Mouse (Mus musculus): ENCODE data around the gene Tmem37.
"Not testable (repeated sequence)": the region's sequence is repeated elsewhere in the genome, so short reads cannot be mapped to it uniquely, and the experiment has no call there.

Tmem37 gene

DNA sequence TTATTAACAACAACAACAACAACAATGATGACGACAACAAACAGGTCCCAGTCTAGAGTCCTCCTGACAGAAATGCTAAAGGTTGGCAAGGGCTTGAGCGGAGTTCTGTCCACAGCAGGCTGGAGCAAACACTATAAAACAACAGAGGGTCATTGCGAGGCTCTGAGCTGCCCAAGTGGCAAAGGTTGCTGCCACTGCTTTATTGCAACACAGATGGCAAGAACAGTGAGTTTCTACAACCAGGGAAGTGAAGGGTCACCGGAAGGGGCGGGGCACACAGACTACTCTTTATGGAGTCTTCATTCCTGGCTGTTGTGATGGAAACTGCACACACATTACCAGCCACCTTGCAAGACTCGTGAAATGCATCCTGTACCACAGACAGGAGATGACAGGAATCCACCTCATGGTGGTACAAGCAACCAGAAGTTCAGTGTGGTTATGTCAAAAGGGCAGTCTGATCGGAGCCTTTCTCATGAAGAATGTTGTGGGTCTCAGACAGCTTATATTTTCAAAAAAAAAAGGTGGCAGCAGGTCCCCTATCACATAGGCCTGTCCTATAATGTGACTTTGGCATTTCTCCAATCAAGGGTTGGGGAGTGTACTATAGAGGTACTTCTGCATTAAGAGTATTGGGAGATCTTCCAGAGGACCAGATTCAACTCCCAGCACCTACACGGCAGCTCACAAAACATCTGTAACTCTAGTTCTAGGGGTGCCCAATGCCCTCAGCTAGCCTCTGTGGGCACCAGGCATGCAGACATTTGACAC is 26.8 kb upstream of the Tmem37 start:
- Histone ChIP-seq H3K36me3 (ENCODE audit: insufficient read depth, low read length) (no peaks in the 10 kb centered on the region), H3K4me3 (replicated peaks; ENCODE audit: low read length) (no peak overlapping the region), H3K9me3 (ENCODE audit: low read length) (no peaks in the 10 kb centered on the region), H3K4me1 (replicated peaks; ENCODE audit: low read depth, low read length) (peaks cover 5% of the 10 kb centered on the region), H3K27me3 (ENCODE audit: insufficient read depth, low read length) (peaks cover 4% of the 10 kb centered on the region; the same call in 1 of the 2 replicates)
- TF ChIP-seq CTCF (conservative IDR thresholded peaks at IDR 0.05; ENCODE audit: low read length), result no peak
- no peak for TF ChIP-seq NANOG (IDR thresholded peaks at IDR 0.05; ENCODE audit: borderline replicate concordance, low read length)
- TF ChIP-seq POU5F1 (IDR thresholded peaks at IDR 0.05; ENCODE audit: borderline replicate concordance, low read length), result no peak

GRCm38 (mm10) chr1:120099483-120099882 is 25.6 kb upstream of the Tmem37 start:
- Histone ChIP-seq H3K36me3 (ENCODE audit: insufficient read depth, low read length) (no peaks in the 10 kb centered on the region), H3K27me3 (ENCODE audit: insufficient read depth, low read length) (no peaks in the 10 kb centered on the region), H3K4me3 (replicated peaks; ENCODE audit: low read length) (no peak overlapping the region), H3K4me1 (replicated peaks; ENCODE audit: low read depth, low read length) (peaks cover 7% of the 10 kb centered on the region), H3K9me3 (ENCODE audit: low read length) (no peaks in the 10 kb centered on the region)
- TF ChIP-seq POU5F1 (IDR thresholded peaks at IDR 0.05; ENCODE audit: borderline replicate concordance, low read length) (no peak), CTCF (conservative IDR thresholded peaks at IDR 0.05; ENCODE audit: low read length) (no peak), NANOG (IDR thresholded peaks at IDR 0.05; ENCODE audit: borderline replicate concordance, low read length) (no peak)

- Histone ChIP-seq H3K4me1 (replicated peaks; ENCODE audit: low read depth, low read length) (peaks cover 9% of the 10 kb centered on the region), H3K27me3 (ENCODE audit: insufficient read depth, low read length) (no peaks in the 10 kb centered on the region), H3K4me3 (replicated peaks; ENCODE audit: low read length) (no peak overlapping the region), H3K36me3 (ENCODE audit: insufficient read depth, low read length) (no peaks in the 10 kb centered on the region), H3K9me3 (ENCODE audit: low read length) (no peaks in the 10 kb centered on the region)
- TF ChIP-seq POU5F1 (IDR thresholded peaks at IDR 0.05; ENCODE audit: borderline replicate concordance, low read length), result no peak
- TF ChIP-seq NANOG (IDR thresholded peaks at IDR 0.05; ENCODE audit: borderline replicate concordance, low read length), result no peak
- TF ChIP-seq CTCF (conservative IDR thresholded peaks at IDR 0.05; ENCODE audit: low read length), result peak; percentile 56
Observed at GRCm38 (mm10) chr1:120098327-120098726, 24.5 kb upstream of the Tmem37 start.

DNA sequence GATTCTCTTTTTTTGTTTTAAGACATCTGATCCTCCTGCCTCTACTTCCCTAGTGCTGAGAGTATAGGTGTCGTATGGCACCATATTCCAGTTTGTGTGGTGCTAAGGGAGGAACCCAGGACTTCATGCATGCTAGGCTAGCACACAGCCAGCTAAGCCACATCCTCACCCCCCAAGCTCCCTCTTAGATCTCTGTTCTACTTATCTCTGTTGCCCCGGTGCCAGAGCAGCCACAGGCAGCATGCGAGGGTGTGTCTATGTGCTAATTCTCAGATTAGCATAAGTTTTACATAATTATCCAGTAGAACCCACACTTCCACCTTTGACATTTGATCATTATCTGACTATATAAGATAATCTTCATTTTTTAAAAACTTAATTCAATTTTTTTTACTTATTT is 21.0 kb upstream of the Tmem37 start:
- Histone ChIP-seq H3K9me3 (ENCODE audit: low read length) (no peaks in the 10 kb centered on the region), H3K36me3 (ENCODE audit: insufficient read depth, low read length) (no peaks in the 10 kb centered on the region), H3K4me3 (replicated peaks; ENCODE audit: low read length) (no peak overlapping the region), H3K4me1 (replicated peaks; ENCODE audit: low read depth, low read length) (peaks cover 26% of the 10 kb centered on the region), H3K27me3 (ENCODE audit: insufficient read depth, low read length) (no peaks in the 10 kb centered on the region)
- TF ChIP-seq CTCF (conservative IDR thresholded peaks at IDR 0.05; ENCODE audit: low read length) (no peak), POU5F1 (IDR thresholded peaks at IDR 0.05; ENCODE audit: borderline replicate concordance, low read length) (no peak), NANOG (IDR thresholded peaks at IDR 0.05; ENCODE audit: borderline replicate concordance, low read length) (no peak)

- peaks cover 35% of the 10 kb centered on the region for H3K4me1 ChIP-seq (replicated peaks; ENCODE audit: low read depth, low read length)
- peak; percentile 81 for TF ChIP-seq CTCF (conservative IDR thresholded peaks at IDR 0.05; ENCODE audit: low read length)
- H3K36me3 ChIP-seq (ENCODE audit: insufficient read depth, low read length); H3K27me3 ChIP-seq (ENCODE audit: insufficient read depth, low read length); H3K9me3 ChIP-seq (ENCODE audit: low read length); H3K4me3 ChIP-seq (replicated peaks; ENCODE audit: low read length): not testable (repeated sequence)
Observed at GRCm38 (mm10) chr1:120093482-120094134, 19.7 kb upstream of the Tmem37 start.

DNA sequence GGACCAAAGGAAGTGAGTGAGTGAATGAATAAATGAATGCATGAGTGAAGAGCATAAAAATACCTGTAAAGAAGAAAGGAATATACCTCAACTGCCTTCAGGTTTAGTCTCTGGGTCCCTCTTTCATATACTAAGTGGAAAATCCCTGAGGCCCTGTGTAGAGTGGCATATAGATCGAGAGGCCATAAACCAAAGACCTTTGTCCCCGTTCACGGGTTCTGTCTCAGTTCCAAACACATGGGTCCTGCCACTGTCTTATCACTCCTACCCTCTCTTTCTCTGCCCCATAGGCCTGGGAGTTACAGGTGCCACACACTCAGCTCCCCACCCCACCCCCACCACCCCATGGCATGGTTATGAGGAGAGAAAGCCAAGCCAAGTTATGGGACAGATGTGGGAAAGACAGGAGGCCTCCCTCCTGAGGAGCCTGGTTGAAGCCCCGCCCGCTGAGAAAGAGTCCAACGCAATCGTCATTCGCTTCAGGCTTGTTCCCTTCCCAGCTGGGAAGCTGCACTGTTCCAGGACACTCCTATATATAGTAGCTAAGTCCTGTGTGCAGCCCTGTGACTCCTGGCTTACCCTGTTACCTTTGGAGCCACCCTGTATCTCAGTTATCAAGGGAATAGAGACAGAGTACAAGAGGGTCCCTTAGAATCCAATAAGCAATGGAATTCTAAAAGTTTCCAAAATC is 17.2 kb upstream of the Tmem37 start:
- no peaks in the 10 kb centered on the region for H3K9me3 ChIP-seq (ENCODE audit: low read length)
- no peak overlapping the region for H3K4me3 ChIP-seq (replicated peaks; ENCODE audit: low read length)
- peaks cover 60% of the 10 kb centered on the region for H3K4me1 ChIP-seq (replicated peaks; ENCODE audit: low read depth, low read length)
- no peak for TF ChIP-seq CTCF (conservative IDR thresholded peaks at IDR 0.05; ENCODE audit: low read length)
- no peak for TF ChIP-seq POU5F1 (IDR thresholded peaks at IDR 0.05; ENCODE audit: borderline replicate concordance, low read length)
- no peaks in the 10 kb centered on the region for H3K27me3 ChIP-seq (ENCODE audit: insufficient read depth, low read length)
- H3K36me3 ChIP-seq (ENCODE audit: insufficient read depth, low read length), result no peaks in the 10 kb centered on the region

- TF ChIP-seq CTCF (conservative IDR thresholded peaks at IDR 0.05; ENCODE audit: low read length), result no peak
- no peak for TF ChIP-seq NANOG (IDR thresholded peaks at IDR 0.05; ENCODE audit: borderline replicate concordance, low read length)
- no peak for TF ChIP-seq POU5F1 (IDR thresholded peaks at IDR 0.05; ENCODE audit: borderline replicate concordance, low read length)
Observed at GRCm38 (mm10) chr1:120089180-120089579, 15.3 kb upstream of the Tmem37 start.

GRCm38 (mm10) chr1:120086644-120087043 is 12.8 kb upstream of the Tmem37 start:
- TF ChIP-seq POU5F1 (IDR thresholded peaks at IDR 0.05; ENCODE audit: borderline replicate concordance, low read length), result no peak
- TF ChIP-seq NANOG (IDR thresholded peaks at IDR 0.05; ENCODE audit: borderline replicate concordance, low read length), result no peak
- TF ChIP-seq CTCF (conservative IDR thresholded peaks at IDR 0.05; ENCODE audit: low read length), result no peak
- no peaks in the 10 kb centered on the region for H3K27me3 ChIP-seq (ENCODE audit: insufficient read depth, low read length)
- H3K4me1 ChIP-seq (replicated peaks; ENCODE audit: low read depth, low read length), result peaks cover 94% of the 10 kb centered on the region
- no peaks in the 10 kb centered on the region for H3K36me3 ChIP-seq (ENCODE audit: insufficient read depth, low read length)
- peak overlapping the region; percentile 67 for H3K4me3 ChIP-seq (replicated peaks; ENCODE audit: low read length)
- H3K9me3 ChIP-seq (ENCODE audit: low read length), result no peaks in the 10 kb centered on the region

More at GRCm38 (mm10) chr1:120089180-120089579, 15.3 kb upstream of the Tmem37 start:
- no peaks in the 10 kb centered on the region for H3K36me3 ChIP-seq (ENCODE audit: insufficient read depth, low read length)
- H3K4me1 ChIP-seq (replicated peaks; ENCODE audit: low read depth, low read length), result peaks cover 77% of the 10 kb centered on the region
- no peak overlapping the region for H3K4me3 ChIP-seq (replicated peaks; ENCODE audit: low read length)
- no peaks in the 10 kb centered on the region for H3K9me3 ChIP-seq (ENCODE audit: low read length)
- no peaks in the 10 kb centered on the region for H3K27me3 ChIP-seq (ENCODE audit: insufficient read depth, low read length)

Measured in E14TG2a.4 (cell line).